Mouse (Mus musculus): ENCODE results near the gene Ifne. TPM values are rescaled to one million over a fixed set of nuclear protein-coding genes. Genes with fewer than 3 reads are reported as not detected.

Gene Ifne
- total RNA-seq (2021): not detected

GRCm38 (mm10) chr4:88880101-88880500 is at the start of gene Ifne:
Gene Ifne (minus strand): TSS chr4:88880201.
- intact Hi-C loops (cut with DNase I): no loop called here
- no peak for DNase-seq (ENCODE audit: low spot score)

- DNase-seq (ENCODE audit: low spot score): no peak
- intact Hi-C loops (cut with DNase I): no loop called here
Measured at GRCm38 (mm10) chr4:88928341-88929102, 48.5 kb upstream of the Ifne start.

- intact Hi-C loops (cut with DNase I): no loop called here
- DNase-seq (ENCODE audit: low spot score): no peak
Measured at GRCm38 (mm10) chr4:88927850-88928249, 47.8 kb upstream of the Ifne start.

- no peak for DNase-seq (ENCODE audit: low spot score)
- intact Hi-C loops (cut with DNase I): no loop called here
Measured at GRCm38 (mm10) chr4:88926637-88927036, 46.6 kb upstream of the Ifne start.

GRCm38 (mm10) chr4:88926082-88926481 is 46.1 kb upstream of the Ifne start:
- DNase-seq (ENCODE audit: low spot score): no peak
- intact Hi-C loops (cut with DNase I): no loop called here

- intact Hi-C loops (cut with DNase I): no loop called here
- no peak for DNase-seq (ENCODE audit: low spot score)
Measured at GRCm38 (mm10) chr4:88925456-88925855, 45.5 kb upstream of the Ifne start.

GRCm38 (mm10) chr4:88921280-88921679 is 41.3 kb upstream of the Ifne start:
- intact Hi-C loops (cut with DNase I): no loop called here
- no peak for DNase-seq (ENCODE audit: low spot score)

- intact Hi-C loops (cut with DNase I): no loop called here
- DNase-seq (ENCODE audit: low spot score): no peak
Measured at GRCm38 (mm10) chr4:88917770-88918460, 37.9 kb upstream of the Ifne start.

GRCm38 (mm10) chr4:88916306-88916705 is 36.3 kb upstream of the Ifne start:
- intact Hi-C loops (cut with DNase I): no loop called here

GRCm38 (mm10) chr4:88913984-88914383 is 34.0 kb upstream of the Ifne start:
- intact Hi-C loops (cut with DNase I): no loop called here
- DNase-seq (ENCODE audit: low spot score): no peak

More at GRCm38 (mm10) chr4:88916306-88916705, 36.3 kb upstream of the Ifne start:
- no peak for DNase-seq (ENCODE audit: low spot score)

- no peak for DNase-seq (ENCODE audit: low spot score)
Measured at GRCm38 (mm10) chr4:88912882-88913281, 32.9 kb upstream of the Ifne start.

GRCm38 (mm10) chr4:88912187-88912586 is 32.2 kb upstream of the Ifne start:
- no peak for DNase-seq (ENCODE audit: low spot score)
- intact Hi-C loops (cut with DNase I): no loop called here

More at GRCm38 (mm10) chr4:88912882-88913281, 32.9 kb upstream of the Ifne start:
- intact Hi-C loops (cut with DNase I): no loop called here

GRCm38 (mm10) chr4:88909600-88910534 is 29.9 kb upstream of the Ifne start:
- no peak for DNase-seq (ENCODE audit: low spot score)

GRCm38 (mm10) chr4:88893201-88893754 is 13.3 kb upstream of the Ifne start:
- intact Hi-C loops (cut with DNase I): no loop called here

More at GRCm38 (mm10) chr4:88909600-88910534, 29.9 kb upstream of the Ifne start:
- intact Hi-C loops (cut with DNase I): no loop called here

GRCm38 (mm10) chr4:88888236-88888635 is 8.2 kb upstream of the Ifne start:
- intact Hi-C loops (cut with DNase I): no loop called here
- no peak for DNase-seq (ENCODE audit: low spot score)

More at GRCm38 (mm10) chr4:88893201-88893754, 13.3 kb upstream of the Ifne start:
- DNase-seq (ENCODE audit: low spot score): no peak

GRCm38 (mm10) chr4:88878772-88879171 is 1.2 kb downstream of the Ifne start:
- intact Hi-C loops (cut with DNase I): loop anchor here (10.0 kb wide), 1 partner anchor 646 kb away; no protein-coding TSS in a partner anchor

GRCm38 (mm10) chr4:88878246-88878645 is 1.8 kb downstream of the Ifne start:
- DNase-seq (ENCODE audit: low spot score): no peak
- intact Hi-C loops (cut with DNase I): loop anchor here (10.0 kb wide), 1 partner anchor 647 kb away; no protein-coding TSS in a partner anchor

More at GRCm38 (mm10) chr4:88878772-88879171, 1.2 kb downstream of the Ifne start:
- DNase-seq (ENCODE audit: low spot score): no peak

GRCm38 (mm10) chr4:88876520-88876919 is 3.5 kb downstream of the Ifne start:
- no peak for DNase-seq (ENCODE audit: low spot score)
- intact Hi-C loops (cut with DNase I): loop anchor here (10.0 kb wide), 1 partner anchor 648 kb away; no protein-coding TSS in a partner anchor

GRCm38 (mm10) chr4:88875435-88876095 is 4.4 kb downstream of the Ifne start:
- no peak for DNase-seq (ENCODE audit: low spot score)
- intact Hi-C loops (cut with DNase I): loop anchor here (10.0 kb wide), 1 partner anchor 649 kb away; no protein-coding TSS in a partner anchor
